In the genomic region with DNA sequence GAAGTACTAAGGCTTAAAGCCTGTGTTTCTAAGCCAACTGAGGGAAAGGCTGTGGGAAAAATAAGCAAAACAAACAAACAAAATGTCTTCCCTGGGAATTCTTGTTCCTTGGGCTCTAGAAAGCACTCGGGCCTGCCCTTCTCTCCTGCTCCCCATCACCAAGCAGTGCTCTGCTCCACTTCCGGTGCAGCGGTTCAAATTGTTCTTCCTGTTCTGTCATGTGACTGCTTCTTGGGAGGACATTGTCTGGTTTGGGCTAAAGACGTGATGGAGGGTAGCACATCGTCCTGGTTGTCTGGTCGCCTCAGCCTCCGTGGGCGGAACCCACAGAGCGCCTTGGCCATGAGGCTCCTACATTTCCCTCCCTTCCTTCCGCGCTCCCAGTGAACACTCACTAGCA, we compare ENCODE assay signal across 24 mouse cellular contexts.
DNase-seq lines count a peak whose midpoint lies in the region; ATAC-seq lines count a peak whose summit lies in the region.
"Had no signal": no experiment of that assay in that cellular context is flagged by ENCODE, and none has a peak within 500 bp of the region (broad histone marks: within the 10 kb centered on the region; RNA-seq: fewer than 3 reads in every experiment).

No protein-coding gene starts in this region.

- H3K4me2 ChIP-seq in forebrain, embryonic 15.5 days (replicated peaks), result no peak overlapping the region
- H3K4me2 ChIP-seq in forebrain, embryonic 16.5 days (ENCODE audit: low read length), result no peak overlapping the region
- H3K4me2 ChIP-seq: heart, embryonic 15.5 days; liver, embryonic 13.5 days; midbrain, embryonic 15.5 days; neural tube, embryonic 13.5 days; stomach, embryonic 15.5 days had no signal

- H3K27ac ChIP-seq in forebrain, embryonic 15.5 days (replicated peaks), result 0 out of 2 replicates have a peak overlapping the region, but pooled peaks have one; percentile 46
- no peak overlapping the region for H3K27ac ChIP-seq in forebrain, embryonic 16.5 days (ENCODE audit: low read length)
- H3K27ac ChIP-seq: heart, embryonic 15.5 days; left cerebral cortex, adult 2 months; liver, embryonic 13.5 days; midbrain, embryonic 15.5 days; neural tube, embryonic 13.5 days; stomach, embryonic 15.5 days had no signal

- peak; percentile 52 for DNase-seq in thymus, postnatal 14 days
- DNase-seq in thymus, adult 18-20 months, result no peak
- DNase-seq in T-cell, adult 2 months (ENCODE audit: low spot score), result peak; percentile 52
- no peak for DNase-seq in spleen, postnatal 14 days (ENCODE audit: low spot score in 2 of 2)
- no peak for DNase-seq in adrenal gland, postnatal 4 days (ENCODE audit: low spot score in 2 of 2)
- DNase-seq: adrenal gland, postnatal 25 days; cerebellum, adult 9-10 months; heart, postnatal 36 days; kidney, adult 18-20 months; kidney, postnatal 4 days; liver, embryonic 13.5 days; lung, adult 2 months; lung, postnatal 36 days; retina, postnatal 1 day; right cerebral cortex, postnatal 25 days had no signal

- WGBS in forebrain, embryonic 15.5 days, result 87% methylated on average over 11 of the region's 11 CpGs
- WGBS in forebrain, embryonic 16.5 days, result 89% methylated on average over 11 of the region's 11 CpGs

- no peak for ATAC-seq in forebrain, embryonic 15.5 days (replicated peaks)
- ATAC-seq in forebrain, embryonic 16.5 days, result no peak
- ATAC-seq: hindbrain, embryonic 16.5 days; midbrain, embryonic 15.5 days had no signal

- H3K4me3 ChIP-seq in forebrain, embryonic 15.5 days, result no peak overlapping the region
- no peak overlapping the region for H3K4me3 ChIP-seq in forebrain, embryonic 16.5 days (replicated peaks; ENCODE audit: low read length)
- H3K4me3 ChIP-seq: heart, embryonic 15.5 days; left cerebral cortex, adult 2 months; liver, embryonic 13.5 days; midbrain, embryonic 15.5 days; neural tube, embryonic 13.5 days; stomach, embryonic 15.5 days had no signal

- no peaks in the 10 kb centered on the region for H3K27me3 ChIP-seq in forebrain, embryonic 15.5 days
- H3K27me3 ChIP-seq in forebrain, embryonic 16.5 days (replicated peaks; ENCODE audit: control insufficient read depth, insufficient read depth, low read length), result no peaks in the 10 kb centered on the region
- H3K27me3 ChIP-seq: CH12.LX; heart, embryonic 15.5 days; liver, embryonic 13.5 days; midbrain, embryonic 15.5 days; neural tube, embryonic 13.5 days; stomach, embryonic 15.5 days had no signal

- 0 out of 2 replicates have a peak, but pooled peaks cover 2% of the 10 kb centered on the region for H3K36me3 ChIP-seq in forebrain, embryonic 15.5 days
- H3K36me3 ChIP-seq in forebrain, embryonic 16.5 days (ENCODE audit: control insufficient read depth, insufficient read depth), result no peaks in the 10 kb centered on the region; the same call in 1 of the 2 replicates
- H3K36me3 ChIP-seq: heart, embryonic 15.5 days; liver, embryonic 13.5 days; midbrain, embryonic 15.5 days; neural tube, embryonic 13.5 days; stomach, embryonic 15.5 days had no signal

- H3K4me1 ChIP-seq in forebrain, embryonic 15.5 days, result peaks cover 5% of the 10 kb centered on the region; the same call in 1 of the 2 replicates
- 0 out of 2 replicates have a peak, but pooled peaks cover 4% of the 10 kb centered on the region for H3K4me1 ChIP-seq in forebrain, embryonic 16.5 days (replicated peaks; ENCODE audit: control insufficient read depth, insufficient read depth, low read length)
- H3K4me1 ChIP-seq: heart, embryonic 15.5 days; liver, embryonic 13.5 days; stomach, embryonic 15.5 days had no signal

- no peak overlapping the region for H3K9ac ChIP-seq in forebrain, embryonic 15.5 days (replicated peaks)
- H3K9ac ChIP-seq in forebrain, embryonic 16.5 days (replicated peaks; ENCODE audit: low read depth, low read length), result no peak overlapping the region
- H3K9ac ChIP-seq: heart, embryonic 15.5 days; liver, embryonic 13.5 days; midbrain, embryonic 15.5 days; neural tube, embryonic 13.5 days; stomach, embryonic 15.5 days had no signal

- H3K9me3 ChIP-seq in forebrain, embryonic 15.5 days, result no peaks in the 10 kb centered on the region
- peaks cover 7% of the 10 kb centered on the region; the same call in 1 of the 2 replicates for H3K9me3 ChIP-seq in forebrain, embryonic 16.5 days (ENCODE audit: control insufficient read depth, low read length)
- H3K9me3 ChIP-seq: heart, embryonic 15.5 days; midbrain, embryonic 15.5 days; stomach, embryonic 15.5 days had no signal

Comparison
In these comparisons a context has a peak if more than half of its experiments do, and no peak if none do; other contexts are left out.
1. DNase-seq: peak in thymus, postnatal 14 days (single experiment) and T-cell, adult 2 months (single experiment); none in thymus, adult 18-20 months (0 of 2), spleen, postnatal 14 days (0 of 2) and adrenal gland, postnatal 4 days (0 of 2).